Mouse (Mus musculus) liver, embryonic 11.5 days (tissue): Measurements from ENCODE around the gene Nop10. TPM values are rescaled to one million over a fixed set of nuclear protein-coding genes. Genes with fewer than 3 reads are reported as not detected.
A peak's percentile ranks its signal among the peaks of the same experiment; 100 is the strongest.

Experiments used
- ATAC-seq: fragments of 200-750 bp; cut with Nextera tagmentation; replicated peaks from 2 replicates; pipeline ENCODE4 v1.8.0; 2017; ENCODE audit warnings: moderate number of reproducible peaks, mild to moderate bottlenecking, moderate TSS enrichment, moderate library complexity; ENCODE audit not compliant: low FRiP score
- DNase-seq: peaks from one replicate; pipeline ENCODE4 v3.0.0-alpha.2; 2017; ENCODE audit warnings: low spot score
- H3K27ac ChIP-seq: fragments of 300-500 bp; sonication (generic); 2 replicates; pipeline ENCODE4 v1.5.1; 2014; ENCODE audit warnings: mild to moderate bottlenecking, low read depth, low read length, control low read depth
- H3K27me3 ChIP-seq: fragments of 300-500 bp; sonication (generic); replicated peaks from 2 replicates; pipeline ENCODE4 v1.6.1; 2014; ENCODE audit warnings: low read length, mixed read lengths; ENCODE audit not compliant: control insufficient read depth, insufficient read depth
- H3K36me3 ChIP-seq: fragments of 300-500 bp; sonication (generic); 2 replicates; pipeline ENCODE4 v1.6.1; 2014; ENCODE audit warnings: mild to moderate bottlenecking, low read length, moderate library complexity, mixed read lengths; ENCODE audit not compliant: control insufficient read depth, insufficient read depth
- H3K4me1 ChIP-seq: fragments of 300-500 bp; sonication (generic); replicated peaks from 2 replicates; pipeline ENCODE4 v1.6.1; 2014; ENCODE audit warnings: low read length, mixed read lengths; ENCODE audit not compliant: control insufficient read depth, insufficient read depth
- H3K4me2 ChIP-seq: fragments of 300-500 bp; sonication (generic); 2 replicates; pipeline ENCODE4 v1.6.1; 2014; ENCODE audit warnings: mild to moderate bottlenecking, control low read depth, moderate library complexity
- H3K4me3 ChIP-seq: fragments of 300-500 bp; sonication (generic); 2 replicates; pipeline ENCODE4 v1.5.1; 2014; ENCODE audit warnings: low read depth, low read length, control low read depth
- H3K9ac ChIP-seq: fragments of 300-500 bp; sonication (generic); 2 replicates; pipeline ENCODE4 v1.6.1; 2014; ENCODE audit warnings: low read depth, low read length, control low read depth
- H3K9me3 ChIP-seq: fragments of 300-500 bp; sonication (generic); 2 replicates; pipeline ENCODE4 v1.6.1; 2016; ENCODE audit warnings: low read length, inconsistent platforms, mixed read lengths; ENCODE audit not compliant: control insufficient read depth
- WGBS: fragments of 180-500 bp; shearing (Covaris S2); extraction: QIAGEN DNeasy Blood & Tissue Kit; methylation state at CpG from one replicate; pipeline ENCODE4 v1.1.7; 2014; 5-methylcytosine and 5-hydroxymethylcytosine counted together
- polyA plus RNA-seq: library from polyadenylated mRNA; unstranded; fragments of >200 nt; fragmentation: Nextera tagmentation; extraction: Ambion mirVana; gene quantifications from 2 replicates; pipeline ENCODE4 v1.2.1, GENCODE M21; 2014

Gene Nop10
- polyA plus RNA-seq, 1 experiment from 2014 or later = 364 TPM

GRCm38 (mm10) chr2:112259241-112259962 is 2.3 kb upstream of the Nop10 start, which contains the start of gene Nutm1:
Gene Nutm1 (minus strand): TSS chr2:112259291.
- H3K9me3 ChIP-seq = no peaks in the 10 kb centered on the region
- no peak within 1 kb of the TSS for H3K9ac ChIP-seq
- H3K36me3 ChIP-seq = no peaks in the 10 kb centered on the region
- ATAC-seq = no peak
- H3K4me3 ChIP-seq = no peak within 1 kb of the TSS
- no peak for DNase-seq
- H3K4me1 ChIP-seq = peaks cover 7% of the 10 kb centered on the region
- no peak within 1 kb of the TSS for H3K4me2 ChIP-seq
- H3K27me3 ChIP-seq = no peaks in the 10 kb centered on the region
- no peak within 1 kb of the TSS for H3K27ac ChIP-seq
- 71% methylated on average over 10 of the region's 10 CpGs for WGBS

- WGBS = 26% methylated on average over 4 of the region's 4 CpGs
- peak overlapping the region; percentile 77 for H3K9ac ChIP-seq
- H3K4me2 ChIP-seq = peak overlapping the region; percentile 69
- H3K36me3 ChIP-seq = no peaks in the 10 kb centered on the region
- H3K4me3 ChIP-seq = peak overlapping the region; percentile 65
- no peaks in the 10 kb centered on the region for H3K27me3 ChIP-seq
- no peaks in the 10 kb centered on the region for H3K9me3 ChIP-seq
- peaks cover 14% of the 10 kb centered on the region for H3K4me1 ChIP-seq
- DNase-seq = no peak
- ATAC-seq = peak; percentile 42; the same call in 1 of the 2 replicates
- peak overlapping the region; percentile 81; the same call in 1 of the 2 replicates for H3K27ac ChIP-seq
Observed at GRCm38 (mm10) chr2:112262779-112263295, 1.1 kb downstream of the Nop10 start.

DNA sequence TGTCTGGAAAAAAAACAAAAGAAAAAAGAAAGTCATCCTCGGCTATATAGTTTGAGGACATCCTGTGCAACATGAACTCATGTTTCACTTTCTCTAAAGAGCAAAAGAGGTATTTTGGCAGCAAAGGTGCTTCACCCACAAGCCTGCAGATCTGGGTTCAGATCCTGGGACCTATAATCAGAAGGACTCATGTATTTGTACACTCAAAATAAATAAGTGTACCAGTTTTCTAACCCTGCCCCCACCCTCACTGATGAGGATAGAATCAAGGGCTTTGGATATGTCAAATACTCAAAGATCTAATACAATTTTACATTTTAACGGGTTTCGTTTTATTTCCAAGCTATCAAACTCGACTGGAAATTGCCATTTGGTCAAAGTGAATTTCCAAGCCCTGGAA is 2.6 kb downstream of the Nop10 start:
- no peaks in the 10 kb centered on the region for H3K27me3 ChIP-seq
- no peaks in the 10 kb centered on the region for H3K9me3 ChIP-seq
- H3K4me2 ChIP-seq = peak overlapping the region; percentile 94
- no peak for ATAC-seq
- no peak overlapping the region for H3K9ac ChIP-seq
- H3K36me3 ChIP-seq = no peaks in the 10 kb centered on the region
- H3K4me1 ChIP-seq = peaks cover 14% of the 10 kb centered on the region
- WGBS = 70% methylated on average over 4 of the region's 4 CpGs
- H3K4me3 ChIP-seq = peak overlapping the region; percentile 77; the same call in 1 of the 2 replicates
- no peak overlapping the region for H3K27ac ChIP-seq
- no peak for DNase-seq

DNA sequence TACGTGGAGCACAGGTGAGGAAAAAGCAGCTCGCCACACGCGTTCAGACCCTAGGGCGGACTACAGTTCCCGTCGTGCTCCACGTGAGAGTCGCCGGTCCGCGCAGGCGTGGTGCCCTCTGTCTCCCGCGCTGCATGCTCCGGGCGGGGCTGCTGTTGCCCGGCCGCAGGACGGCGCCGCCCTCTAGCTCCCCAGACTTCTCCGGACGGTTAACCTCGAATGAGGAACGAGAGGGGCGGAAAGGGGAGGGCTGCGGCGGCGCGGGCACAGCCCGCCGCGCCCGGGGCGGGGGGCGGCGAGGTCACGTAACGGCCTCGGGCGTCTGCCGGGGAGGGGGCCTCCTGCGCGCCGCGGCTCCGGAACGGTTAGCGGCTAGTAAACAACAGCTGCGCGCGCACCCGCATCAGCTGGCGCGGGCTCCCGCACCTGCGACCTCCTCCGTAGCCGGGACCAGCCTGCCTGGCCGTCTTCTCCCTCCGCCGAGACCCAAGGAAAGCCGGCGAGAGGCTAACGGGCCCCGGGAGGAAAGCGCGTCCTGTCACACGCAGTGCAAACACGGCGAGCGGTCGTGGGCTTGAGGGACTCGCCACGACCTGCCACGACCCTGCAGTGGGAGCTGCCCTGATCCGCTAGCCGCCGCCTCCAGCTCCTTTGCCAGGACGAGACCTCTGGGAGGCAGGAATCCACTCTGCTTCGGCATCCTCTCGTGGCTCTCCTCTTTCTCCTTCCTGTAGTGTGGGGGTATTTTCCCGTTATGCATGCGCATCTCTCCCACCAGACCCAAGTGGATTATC is 3.9 kb downstream of the Nop10 start, which contains the start of gene Slc12a6:
Gene Slc12a6 (plus strand): TSS at position 378 of the 794 bp plus-strand sequence.
- peak; percentile 93 for DNase-seq
- WGBS = under 1% methylated on average over 85 of the region's 85 CpGs
- Histone ChIP-seq H3K4me2 (peak within 1 kb of the TSS; percentile 94), H3K36me3 (no peaks in the 10 kb centered on the region), H3K4me3 (peak within 1 kb of the TSS; percentile 77), H3K9ac (peak within 1 kb of the TSS; percentile 78), H3K9me3 (no peaks in the 10 kb centered on the region), H3K27me3 (no peaks in the 10 kb centered on the region), H3K27ac (peak within 1 kb of the TSS; percentile 88), H3K4me1 (peaks cover 18% of the 10 kb centered on the region)
- peak; percentile 90 for ATAC-seq

DNA sequence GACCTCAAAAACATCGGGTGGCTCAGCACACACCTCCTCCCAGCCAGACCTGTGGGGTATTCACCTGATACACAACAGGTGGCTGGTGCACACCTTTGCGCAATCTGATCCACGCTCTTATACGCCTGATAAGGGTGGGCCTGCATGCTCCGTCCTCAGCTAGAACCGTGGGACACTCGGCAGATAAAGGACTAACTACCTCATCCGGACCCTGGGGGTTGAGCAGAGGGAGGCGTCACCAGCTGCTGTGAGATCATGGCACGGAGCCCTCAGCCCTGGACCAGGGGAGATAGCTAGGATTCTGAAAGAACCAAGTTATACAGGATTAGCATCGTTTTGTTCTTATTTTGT is 4.5 kb downstream of the Nop10 start, which contains the start of gene Gm21985:
Gene Gm21985 (plus strand): TSS at position 73 of the 351 bp plus-strand sequence.
- no peaks in the 10 kb centered on the region for H3K27me3 ChIP-seq
- H3K4me1 ChIP-seq = peaks cover 18% of the 10 kb centered on the region
- WGBS = under 1% methylated on average over 11 of the region's 11 CpGs

DNA sequence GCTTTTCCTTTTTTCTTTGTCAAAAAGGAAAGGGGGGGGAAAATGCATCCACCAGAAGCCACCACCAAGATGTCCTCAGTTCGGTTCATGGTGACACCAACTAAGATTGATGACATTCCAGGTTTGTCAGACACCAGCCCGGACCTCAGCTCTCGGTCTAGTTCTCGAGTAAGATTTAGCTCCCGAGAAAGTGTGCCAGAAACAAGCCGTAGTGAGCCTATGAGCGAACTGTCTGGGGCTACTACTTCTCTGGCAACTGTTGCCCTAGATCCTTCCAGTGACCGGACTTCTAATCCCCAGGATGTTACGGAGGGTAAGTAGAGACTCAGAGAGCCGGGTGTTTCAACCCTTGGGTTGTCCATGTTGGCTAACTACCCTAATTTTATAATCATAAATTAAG is 5.1 kb downstream of the Nop10 start:
- peak overlapping the region; percentile 94 for H3K4me2 ChIP-seq
- H3K4me3 ChIP-seq = peak overlapping the region; percentile 77
- peaks cover 18% of the 10 kb centered on the region for H3K4me1 ChIP-seq
- H3K27me3 ChIP-seq = no peaks in the 10 kb centered on the region
- H3K36me3 ChIP-seq = no peaks in the 10 kb centered on the region
- peak overlapping the region; percentile 12; the same call in 1 of the 2 replicates for H3K9ac ChIP-seq
- 30% methylated on average over 10 of the region's 10 CpGs for WGBS
- no peak for DNase-seq
- no peaks in the 10 kb centered on the region for H3K9me3 ChIP-seq
- H3K27ac ChIP-seq = no peak overlapping the region
- ATAC-seq = no peak

More for the DNA sequence above, 4.5 kb downstream of the Nop10 start, which contains the start of gene Gm21985:
- H3K27ac ChIP-seq = peak within 1 kb of the TSS; percentile 88
- DNase-seq = no peak
- H3K4me2 ChIP-seq = peak within 1 kb of the TSS; percentile 94
- peak within 1 kb of the TSS; percentile 77 for H3K4me3 ChIP-seq
- H3K9me3 ChIP-seq = no peaks in the 10 kb centered on the region
- H3K9ac ChIP-seq = peak within 1 kb of the TSS; percentile 78
- H3K36me3 ChIP-seq = no peaks in the 10 kb centered on the region
- ATAC-seq = peak; percentile 52

DNA sequence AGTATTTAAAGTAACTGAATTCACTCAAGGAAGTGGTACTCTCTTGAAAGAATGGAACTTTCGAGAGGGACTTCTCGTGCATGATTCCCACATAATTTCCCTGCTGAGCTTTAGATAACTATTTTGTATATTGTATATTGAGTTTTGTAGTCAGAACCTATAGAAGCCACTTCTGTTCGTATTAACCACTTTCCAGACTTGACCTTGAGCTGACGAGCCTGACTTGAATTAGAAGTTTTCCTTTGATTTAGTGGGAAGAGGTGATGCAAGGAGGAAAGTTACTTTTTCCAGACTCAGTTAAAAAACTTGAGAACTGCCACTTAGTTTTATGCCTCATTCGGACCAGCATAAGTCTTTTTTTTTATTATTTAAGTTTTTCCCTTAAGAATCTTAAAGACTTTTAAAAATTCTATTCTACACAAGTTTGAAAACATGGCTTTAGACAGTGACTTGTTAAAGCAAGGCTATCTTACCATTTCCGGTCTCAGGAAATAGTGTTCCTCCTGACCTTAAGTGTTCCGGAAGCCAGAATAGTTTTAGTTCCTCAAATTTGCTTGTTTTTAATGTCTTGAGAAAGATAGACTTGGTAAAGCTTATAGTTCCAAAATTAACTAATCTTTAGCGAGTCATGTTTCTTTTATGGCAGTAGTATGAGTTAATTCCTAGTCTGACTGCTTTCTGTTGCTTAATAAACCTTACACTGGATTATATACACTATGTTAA is 6.0 kb downstream of the Nop10 start:
- Histone ChIP-seq H3K4me3 (peak overlapping the region; percentile 77), H3K9me3 (no peaks in the 10 kb centered on the region), H3K27ac (no peak overlapping the region), H3K9ac (no peak overlapping the region), H3K27me3 (no peaks in the 10 kb centered on the region), H3K4me2 (peak overlapping the region; percentile 94), H3K36me3 (no peaks in the 10 kb centered on the region), H3K4me1 (peaks cover 18% of the 10 kb centered on the region)
- ATAC-seq (no peak), DNase-seq (no peak)
- 40% methylated on average over 8 of the region's 8 CpGs for WGBS

DNA sequence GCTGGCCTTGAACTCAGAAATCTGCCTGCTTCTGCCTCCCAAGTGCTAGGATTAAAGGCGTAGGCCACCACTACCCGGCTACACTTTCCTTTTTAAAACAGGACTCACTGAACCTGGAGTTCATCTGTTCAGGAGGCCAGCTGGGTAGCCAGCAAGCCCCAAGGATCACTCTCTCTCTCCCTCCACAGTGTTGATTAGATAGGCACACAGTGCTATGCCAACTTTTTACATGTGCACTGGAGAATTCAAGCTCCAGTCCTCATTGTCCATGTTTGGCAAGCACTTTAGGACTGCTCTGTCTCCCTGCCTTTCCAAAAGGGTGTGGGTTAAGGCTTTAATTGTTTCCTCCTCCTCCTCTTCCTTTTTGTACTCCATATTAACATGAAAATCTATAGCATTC is 8.3 kb downstream of the Nop10 start:
- ATAC-seq = no peak
- H3K36me3 ChIP-seq = no peaks in the 10 kb centered on the region
- H3K9me3 ChIP-seq = no peaks in the 10 kb centered on the region
- no peak overlapping the region for H3K9ac ChIP-seq
- H3K4me3 ChIP-seq = no peak overlapping the region
- no peak for DNase-seq
- H3K4me1 ChIP-seq = peaks cover 13% of the 10 kb centered on the region
- no peak overlapping the region for H3K4me2 ChIP-seq
- WGBS = 88% methylated on average over 2 of the region's 2 CpGs
- no peak overlapping the region for H3K27ac ChIP-seq
- H3K27me3 ChIP-seq = no peaks in the 10 kb centered on the region
